Mouse (Mus musculus) layer of hippocampus, adult 2 months (tissue): ENCODE results near the gene Grik4. TPM values are rescaled to one million over a fixed set of nuclear protein-coding genes. Genes with fewer than 3 reads are reported as not detected.
A peak's percentile ranks its signal among the peaks of the same experiment; 100 is the strongest.

Source experiments
- DNase-seq, 2 experiments: peaks; one replicate each; pipeline ENCODE4 v3.0.0; 2022; ENCODE audit warnings: low spot score in 2 of 2
- H3K27ac ChIP-seq: fragments of 200-600 bp; 2 replicates; pipeline ENCODE4 v1.8.1; 2022
- H3K4me3 ChIP-seq: fragments of 200-600 bp; 2 replicates; pipeline ENCODE4 v1.8.1; 2022; ENCODE audit warnings: mild to moderate bottlenecking
- CTCF ChIP-seq: fragments of 200-600 bp; conservative IDR thresholded peaks from 2 replicates; pipeline ENCODE4 v1.8.1; 2022; ENCODE audit warnings: antibody characterized with exemption, mild to moderate bottlenecking, moderate library complexity
- total RNA-seq, 2 experiments: library from RNA; stranded (reverse); gene quantifications; 2 replicates each; pipeline ENCODE4 v1.2.3; 2021

The Grik4 gene
- total RNA-seq, 2 experiments from 2014 or later = 53.0 to 63.2 TPM

DNA sequence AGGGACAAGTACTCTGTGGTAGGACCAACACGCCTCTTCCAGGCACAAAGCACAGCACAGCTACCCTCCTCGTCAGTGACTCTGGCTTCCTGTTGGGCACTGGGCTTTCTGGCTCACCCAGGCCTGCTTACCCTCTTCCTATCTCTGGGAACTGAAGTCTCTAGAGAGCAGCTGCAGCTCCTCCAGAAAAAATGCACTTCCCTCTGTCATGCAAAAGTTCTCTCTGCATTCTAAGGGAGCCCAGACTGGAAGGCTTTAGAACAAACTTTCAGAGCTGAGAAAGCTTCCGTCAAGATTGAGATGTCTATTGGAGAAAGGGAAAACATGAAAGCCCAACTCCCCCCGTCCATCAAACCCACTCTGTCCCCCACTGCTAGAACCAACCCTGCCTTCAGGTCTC lies 2.1 kb downstream of the Grik4 start:
- no peak for TF ChIP-seq CTCF
- no peak overlapping the region; the same call in 1 of the 2 replicates for H3K4me3 ChIP-seq

DNA sequence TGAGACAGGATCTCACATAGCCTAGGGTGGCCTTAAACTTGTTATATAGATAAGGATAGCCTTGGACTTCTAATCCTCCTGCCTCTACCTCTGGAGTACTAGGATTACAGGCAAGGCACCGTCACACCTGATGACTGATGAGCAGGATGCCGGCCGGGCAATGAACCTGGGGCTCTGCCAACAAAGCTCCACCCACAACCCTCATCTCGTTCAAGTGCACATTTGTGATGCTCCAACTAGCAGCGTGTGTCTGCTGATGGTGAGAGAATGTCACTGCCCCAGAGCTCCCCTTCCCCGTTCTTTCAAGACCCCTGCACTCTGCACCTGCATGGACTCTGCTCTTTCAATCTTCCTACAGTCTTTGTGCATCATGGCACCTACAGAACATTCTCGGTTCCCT lies 12.1 kb downstream of the Grik4 start:
- no peak for DNase-seq
- no peak overlapping the region for H3K4me3 ChIP-seq
- H3K27ac ChIP-seq = no peak overlapping the region
- no peak for TF ChIP-seq CTCF

More for the DNA sequence above, 2.1 kb downstream of the Grik4 start:
- no peak overlapping the region; the same call in 1 of the 2 replicates for H3K27ac ChIP-seq
- no peak for DNase-seq

DNA sequence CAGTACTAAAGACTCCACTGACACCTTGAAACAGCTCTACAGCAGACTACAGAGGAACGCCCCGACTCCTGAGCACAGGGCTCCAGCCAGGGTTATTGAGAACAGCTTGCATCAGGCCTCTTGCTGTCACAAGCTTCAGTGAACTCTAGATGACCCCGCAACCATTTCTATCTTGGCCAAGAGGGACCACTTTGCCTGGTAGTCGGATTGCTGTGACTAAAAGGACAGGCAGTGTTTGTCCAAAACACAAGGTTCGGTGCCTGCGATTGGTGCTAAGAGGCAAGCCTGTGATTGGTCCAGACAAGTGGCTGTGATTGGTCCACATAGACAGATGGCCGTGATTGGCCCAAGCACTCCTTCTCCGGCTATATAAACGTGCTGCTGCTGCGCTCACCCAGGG lies 16.8 kb downstream of the Grik4 start:
- no peak for TF ChIP-seq CTCF
- no peak for DNase-seq

DNA sequence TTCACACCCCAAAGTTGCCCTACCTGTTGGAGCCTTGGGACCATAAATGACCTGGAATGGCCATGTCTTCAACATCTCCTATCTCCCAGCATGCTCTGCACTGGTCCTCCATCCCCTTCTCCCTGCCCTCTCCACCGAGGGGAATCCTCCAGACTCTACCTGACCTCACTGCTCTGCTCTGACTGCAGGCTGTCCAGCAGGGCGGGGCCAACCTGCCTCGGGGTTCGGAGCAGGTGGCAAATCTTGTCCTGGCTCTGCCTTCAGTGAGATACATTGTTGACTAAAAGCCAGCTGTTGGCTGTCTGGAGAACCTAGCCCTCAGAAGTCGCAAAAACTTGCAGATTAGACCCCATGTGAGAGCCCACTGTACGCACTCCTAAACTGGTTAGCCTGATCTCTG lies 17.7 kb downstream of the Grik4 start:
- DNase-seq = no peak
- Histone ChIP-seq H3K4me3 (no peak overlapping the region), H3K27ac (no peak overlapping the region)
- no peak for TF ChIP-seq CTCF

More for the DNA sequence above, 16.8 kb downstream of the Grik4 start:
- no peak overlapping the region for H3K27ac ChIP-seq
- H3K4me3 ChIP-seq = no peak overlapping the region

DNA sequence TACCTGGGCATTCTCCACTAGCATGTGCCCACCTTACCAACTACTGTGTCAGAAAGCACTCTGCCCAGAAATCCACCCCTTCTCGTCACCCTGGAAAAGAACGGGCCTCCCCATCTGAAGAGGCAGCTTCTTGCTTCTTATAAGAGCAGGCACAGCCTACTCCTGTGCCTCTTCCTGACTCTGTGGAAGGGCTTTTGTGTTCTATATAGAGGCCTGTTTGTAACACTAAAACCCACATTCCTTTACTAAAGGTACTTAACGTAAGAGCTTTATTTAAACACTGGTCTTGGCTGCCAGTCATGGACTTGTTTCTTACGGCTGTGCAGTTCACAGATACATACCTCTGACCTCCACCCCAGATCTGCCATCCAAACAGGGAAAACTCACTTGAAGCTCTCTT lies 22.5 kb downstream of the Grik4 start:
- no peak overlapping the region for H3K27ac ChIP-seq
- no peak for TF ChIP-seq CTCF
- no peak overlapping the region for H3K4me3 ChIP-seq
- no peak for DNase-seq

DNA sequence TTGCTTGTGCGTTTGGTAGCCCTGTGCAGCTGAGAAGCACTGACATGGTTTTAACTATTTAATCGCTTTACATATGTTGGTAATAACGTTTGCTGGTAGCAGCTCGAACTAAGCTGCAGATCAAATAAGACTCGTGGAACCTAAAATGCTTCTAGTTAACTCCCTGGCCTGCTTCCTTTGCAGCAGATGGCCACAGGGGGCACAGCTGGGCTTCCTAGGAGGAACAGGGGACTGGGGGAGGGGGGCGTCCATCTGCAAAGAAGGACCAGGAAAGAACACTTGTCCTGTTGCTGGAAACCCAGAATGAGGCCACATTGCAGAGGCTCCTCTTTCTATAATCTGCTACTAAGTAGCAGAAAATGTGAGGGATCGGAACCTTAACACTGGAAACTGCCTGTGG lies 24.1 kb downstream of the Grik4 start:
- H3K27ac ChIP-seq = peak overlapping the region; percentile 7; the same call in 1 of the 2 replicates
- TF ChIP-seq CTCF = peak; percentile 51
- no peak for DNase-seq

DNA sequence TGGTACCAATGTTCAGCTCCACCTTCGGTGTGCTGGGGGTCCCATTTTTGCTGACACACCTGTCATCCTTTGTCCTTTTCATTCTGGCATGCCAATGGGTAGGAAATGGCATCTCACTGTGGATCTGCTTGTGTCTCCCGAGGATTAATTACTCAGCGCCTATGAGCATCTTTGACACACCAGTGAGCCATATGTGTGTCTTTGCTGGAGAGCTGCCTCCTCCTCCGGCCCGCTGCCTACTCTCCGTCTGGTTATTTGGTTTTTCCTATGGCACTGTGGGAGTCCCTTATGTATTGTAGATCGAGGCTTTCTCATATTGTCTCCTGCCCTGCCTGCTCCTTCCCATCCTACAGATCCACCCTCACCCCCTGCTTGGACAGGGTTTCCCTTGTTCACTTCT lies 26.4 kb downstream of the Grik4 start:
- no peak overlapping the region for H3K4me3 ChIP-seq
- peak; percentile 68 to 86 for DNase-seq
- TF ChIP-seq CTCF = no peak
- H3K27ac ChIP-seq = peak overlapping the region; percentile 43

More for the DNA sequence above, 24.1 kb downstream of the Grik4 start:
- no peak overlapping the region for H3K4me3 ChIP-seq

DNA sequence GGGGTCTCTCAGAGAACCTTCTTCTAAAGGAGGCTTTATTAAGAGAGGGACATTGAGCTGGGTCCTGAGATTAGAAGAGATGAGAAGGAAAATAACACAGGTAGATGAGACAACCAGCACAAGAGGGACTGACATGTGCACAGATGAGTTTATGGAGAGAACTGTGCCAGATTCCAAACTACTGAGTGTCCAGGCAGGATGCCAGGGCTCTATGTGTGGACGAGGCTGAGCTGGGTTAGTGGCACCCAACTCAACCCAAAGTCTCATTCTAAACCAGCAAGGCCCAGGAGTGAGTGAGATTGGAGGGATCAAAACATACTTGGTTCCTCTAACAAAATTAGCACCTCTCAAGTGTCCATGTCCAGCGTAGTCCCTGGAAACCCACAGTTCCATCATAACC lies 31.1 kb downstream of the Grik4 start:
- Histone ChIP-seq H3K4me3 (no peak overlapping the region), H3K27ac (no peak overlapping the region)
- DNase-seq = no peak
- TF ChIP-seq CTCF = no peak

DNA sequence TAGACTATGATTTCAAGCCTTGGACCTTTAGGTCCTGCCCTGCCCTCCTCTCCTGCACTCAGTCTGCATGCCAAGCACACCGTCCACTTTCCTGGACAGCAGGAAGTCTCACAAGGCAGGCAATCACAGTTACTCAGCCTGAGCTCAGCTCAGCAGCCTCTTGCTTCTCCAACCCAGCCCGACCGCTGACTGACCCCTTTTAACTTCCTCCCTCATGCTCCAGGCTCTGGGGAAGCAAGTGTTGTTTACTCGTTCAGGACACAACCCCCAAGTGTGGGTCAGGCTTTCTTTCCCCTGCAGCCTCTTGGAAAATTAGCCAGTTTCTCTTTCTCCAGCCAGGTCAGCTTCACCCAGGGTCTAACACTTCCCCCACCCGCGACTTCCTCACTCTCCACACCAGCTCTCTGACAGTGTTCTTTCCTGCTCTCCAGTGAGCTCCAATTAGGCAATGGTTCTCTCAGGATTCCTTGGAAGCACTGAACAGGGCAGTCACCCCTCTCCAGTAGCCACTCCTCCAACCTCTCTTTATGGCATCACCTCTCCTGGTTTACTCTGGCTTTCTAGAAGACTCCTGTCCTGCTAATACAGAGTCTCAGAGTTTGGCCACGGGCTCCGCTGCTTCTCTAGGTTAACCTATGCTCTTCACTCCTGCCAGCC lies 35.5 kb downstream of the Grik4 start:
- Histone ChIP-seq H3K4me3 (no peak overlapping the region), H3K27ac (peak overlapping the region; percentile 10; the same call in 1 of the 2 replicates)
- TF ChIP-seq CTCF = no peak
- DNase-seq = no peak

DNA sequence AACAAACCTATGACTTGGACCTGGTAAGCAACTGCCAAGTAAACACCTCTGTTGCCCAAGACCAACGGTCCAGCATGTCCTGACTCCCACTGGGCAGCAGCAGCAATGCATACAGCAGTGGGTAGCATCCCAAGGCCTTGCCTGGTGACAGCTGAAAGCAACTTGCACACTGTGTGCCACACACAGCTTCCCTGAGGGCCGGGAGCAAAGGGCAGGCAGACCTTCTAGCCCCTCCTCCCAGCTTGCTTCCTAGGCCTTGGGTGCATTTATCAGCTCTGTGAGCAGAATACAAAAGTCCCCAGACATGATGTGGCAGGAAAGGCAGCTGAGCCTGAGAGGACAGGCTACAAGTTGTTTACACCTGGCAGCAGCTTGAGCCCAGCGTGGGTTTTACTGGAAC lies 37.3 kb downstream of the Grik4 start:
- peak overlapping the region; percentile 73 for H3K27ac ChIP-seq
- DNase-seq = no peak
- TF ChIP-seq CTCF = no peak
- no peak overlapping the region for H3K4me3 ChIP-seq

DNA sequence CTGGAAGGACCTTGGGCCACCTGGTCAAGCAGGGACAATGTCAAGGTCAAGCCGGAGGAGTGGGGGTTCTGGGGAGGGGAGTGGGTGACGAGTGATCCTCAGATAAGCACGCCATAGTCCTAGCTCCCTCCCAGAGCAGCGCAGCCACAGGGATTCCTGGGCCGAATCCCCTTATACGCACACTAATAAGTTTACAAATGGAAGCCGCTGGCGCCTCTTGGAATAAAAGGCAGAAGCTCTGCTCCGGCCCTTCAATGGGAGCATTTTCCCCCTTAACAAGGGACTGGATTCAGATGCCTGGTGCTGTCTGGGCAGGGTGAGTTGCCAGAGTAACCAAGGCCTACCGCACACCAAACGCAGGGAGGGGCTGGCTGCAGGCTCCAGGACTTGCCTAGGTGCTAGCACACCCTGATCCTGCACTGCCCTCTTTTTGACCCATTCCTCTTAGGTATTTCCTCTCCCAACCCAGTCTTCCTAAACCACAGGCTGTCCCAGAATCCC lies 46.2 kb downstream of the Grik4 start:
- no peak for TF ChIP-seq CTCF
- peak overlapping the region; percentile 96 for H3K27ac ChIP-seq
- peak overlapping the region; percentile 67 for H3K4me3 ChIP-seq
- no peak for DNase-seq

DNA sequence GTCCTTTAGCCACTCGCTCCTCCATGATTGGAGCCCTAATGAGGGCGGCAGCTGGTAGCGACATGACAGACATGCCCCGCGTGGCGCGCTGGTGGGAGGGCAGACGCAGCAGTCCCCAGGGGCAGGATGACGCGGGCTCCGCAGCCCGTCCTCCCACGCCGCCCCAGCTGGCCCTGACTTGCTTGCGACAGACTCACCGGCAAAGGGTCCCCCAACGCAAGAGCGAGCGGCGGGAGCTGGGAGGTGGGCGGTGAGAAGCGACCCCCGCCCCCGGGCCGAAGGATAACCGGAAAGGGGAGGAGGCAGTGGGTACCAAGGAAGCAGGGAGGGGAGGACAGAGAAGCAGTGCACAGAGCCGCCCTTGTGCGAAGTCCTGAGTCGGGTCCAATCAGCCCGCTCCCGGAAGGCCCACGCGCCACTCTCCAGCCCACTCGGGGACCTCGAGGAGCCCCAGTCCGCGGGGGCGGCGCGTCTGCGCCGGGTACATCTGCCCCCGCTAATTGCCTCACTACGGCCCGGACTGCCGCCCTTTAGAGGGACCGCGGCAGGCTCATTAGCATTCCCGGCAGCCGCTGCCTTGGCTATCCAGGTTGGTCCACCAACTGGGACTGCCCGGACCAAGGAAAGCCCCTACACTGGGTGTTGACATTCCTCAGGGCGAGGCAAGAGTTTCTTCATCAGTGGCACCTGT lies 46.8 kb downstream of the Grik4 start:
- Histone ChIP-seq H3K27ac (peak overlapping the region; percentile 96), H3K4me3 (peak overlapping the region; percentile 67)
- TF ChIP-seq CTCF = no peak
- peak; percentile 67 to 72 for DNase-seq

DNA sequence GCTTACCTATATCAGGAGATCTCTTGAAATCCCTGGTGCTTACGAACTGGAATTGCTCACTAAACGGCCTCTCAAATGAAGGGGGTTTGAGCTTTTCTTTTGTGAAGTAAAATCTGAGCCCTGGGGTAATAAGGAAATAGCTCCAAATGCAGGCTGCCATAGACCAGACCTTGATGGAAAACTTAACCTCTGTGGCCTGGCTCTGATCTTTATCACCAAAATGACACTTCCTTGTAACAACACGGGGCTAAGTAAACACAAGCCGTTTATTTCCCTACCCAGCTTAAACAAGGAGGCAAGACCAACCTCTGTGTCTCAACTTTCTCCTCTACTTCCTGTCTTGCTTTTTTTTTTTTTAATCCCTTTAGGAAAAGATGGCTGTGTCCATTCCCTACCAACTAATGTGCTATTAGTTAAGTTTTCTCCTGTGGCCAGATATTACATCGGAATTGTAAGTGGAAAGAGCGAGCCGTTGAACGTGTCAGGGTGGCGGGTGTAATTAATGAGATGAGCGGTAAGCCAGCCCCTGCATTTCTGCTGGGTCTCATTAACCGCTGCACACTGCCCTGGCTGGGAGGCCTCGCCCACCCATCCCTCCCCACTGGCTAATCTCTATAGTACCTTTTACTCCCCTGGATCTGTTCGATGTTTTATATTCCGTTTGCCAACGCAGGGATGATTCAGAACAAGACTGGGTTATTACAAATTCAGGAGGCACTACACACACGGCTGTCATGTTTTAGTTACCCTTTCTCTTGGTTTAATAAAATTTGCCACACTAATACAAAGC lies 47.7 kb downstream of the Grik4 start:
- H3K27ac ChIP-seq = peak overlapping the region; percentile 96
- peak overlapping the region; percentile 67 for H3K4me3 ChIP-seq
- no peak for TF ChIP-seq CTCF
- DNase-seq = no peak
